Mouse (Mus musculus): ENCODE measurements around the gene Cbr4.

Cbr4 gene

DNA sequence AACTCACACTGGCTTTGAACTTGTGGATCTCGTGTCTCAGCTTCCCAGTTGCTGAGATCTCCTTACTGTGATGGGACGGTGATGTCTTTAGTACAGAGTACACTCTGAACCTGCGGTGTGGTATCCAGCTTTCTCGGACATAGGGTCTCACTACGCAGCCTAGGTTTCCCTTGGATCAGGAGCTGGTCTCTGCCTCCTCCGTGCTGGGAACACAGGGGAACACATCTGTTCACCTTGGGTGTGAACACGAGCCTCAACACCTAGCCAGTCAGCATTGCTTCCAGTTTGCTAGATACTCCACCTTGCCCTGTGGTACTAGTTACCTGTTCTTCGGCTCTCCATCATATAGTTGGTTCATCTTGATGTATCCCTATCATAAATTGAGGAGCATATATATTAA, 1.1 kb downstream of the Cbr4 start:
- in situ Hi-C loops (cut with MboI, MseI) = no loop called here

DNA sequence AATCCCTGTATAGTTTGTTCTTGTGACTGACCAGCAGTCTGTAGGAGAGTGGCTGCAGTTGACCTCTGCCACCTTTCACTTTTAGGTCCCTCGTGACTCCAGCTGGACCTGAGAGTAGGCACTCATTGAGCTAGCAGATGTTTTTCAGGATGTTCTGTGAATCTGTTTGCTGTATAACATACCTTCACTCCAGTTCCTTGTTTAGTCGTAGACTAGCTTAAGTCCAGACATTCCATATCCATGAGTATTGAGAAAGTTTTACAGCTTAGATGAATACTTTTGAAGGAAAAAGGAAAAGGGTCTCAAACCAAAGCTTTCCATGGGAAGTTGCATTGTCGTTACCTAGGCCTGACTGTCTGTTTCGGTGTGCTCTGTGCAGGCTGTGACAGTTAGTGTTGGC, 9.6 kb downstream of the Cbr4 start:
- in situ Hi-C loops (cut with MboI, MseI) = no loop called here

DNA sequence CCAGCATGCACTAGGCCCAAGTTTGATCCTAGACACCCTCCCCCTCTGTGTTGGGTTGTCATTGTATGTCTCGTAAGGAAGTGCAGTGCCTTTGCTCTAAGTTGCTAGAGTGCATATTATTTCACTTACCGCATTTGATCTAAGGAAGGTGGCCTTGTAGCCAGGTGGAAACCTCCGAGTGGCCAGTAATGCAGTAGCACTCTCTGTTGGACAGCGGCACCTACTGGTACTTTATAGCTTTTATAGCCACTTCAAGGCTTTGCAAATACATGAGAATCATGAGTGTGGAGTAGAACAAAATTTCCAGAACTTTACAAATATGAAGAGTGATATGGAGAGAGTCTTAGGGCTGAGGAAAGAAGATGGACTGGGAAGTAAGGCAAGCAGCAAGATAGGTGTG, 11.5 kb downstream of the Cbr4 start:
- in situ Hi-C loops (cut with MboI, MseI) = no loop called here

DNA sequence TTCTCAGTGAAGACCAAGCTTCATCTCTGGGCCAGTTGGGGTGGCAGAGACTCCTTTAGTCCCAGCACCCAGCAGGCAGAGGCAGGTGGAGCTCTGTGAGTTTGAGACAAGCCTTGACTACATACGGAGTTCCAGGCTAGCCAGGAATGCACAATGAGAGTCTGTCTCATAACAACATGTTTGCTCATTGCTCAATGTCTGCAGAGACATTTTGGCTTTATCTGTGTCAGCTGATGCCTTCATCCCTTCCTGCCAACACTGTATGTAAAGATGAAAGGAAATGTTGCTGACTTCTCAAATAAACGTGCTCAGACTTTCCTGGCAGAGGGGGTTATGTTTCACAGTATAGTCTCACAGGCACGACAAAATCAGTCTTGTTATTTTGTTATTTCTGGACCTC, 13.4 kb downstream of the Cbr4 start:
- in situ Hi-C loops (cut with MboI, MseI) = no loop called here

DNA sequence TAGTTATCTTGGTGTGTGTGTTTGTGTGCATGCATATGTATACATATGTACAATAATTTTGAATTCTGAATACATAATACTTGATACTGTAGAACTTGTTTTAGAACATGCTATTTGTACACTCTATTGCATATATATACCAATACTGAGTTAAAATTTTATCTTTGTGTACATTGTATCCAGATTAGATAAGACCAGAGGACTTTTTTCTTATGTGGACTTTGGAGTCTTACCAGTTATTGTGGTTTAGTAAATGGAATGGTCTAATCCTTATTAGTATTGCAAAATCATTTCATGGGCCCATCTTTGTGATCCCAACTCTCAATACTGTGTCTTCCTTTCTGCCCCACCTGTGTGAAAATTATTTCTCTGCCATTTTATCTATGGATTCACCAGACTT, 14.7 kb downstream of the Cbr4 start:
- in situ Hi-C loops (cut with MboI, MseI) = no loop called here

DNA sequence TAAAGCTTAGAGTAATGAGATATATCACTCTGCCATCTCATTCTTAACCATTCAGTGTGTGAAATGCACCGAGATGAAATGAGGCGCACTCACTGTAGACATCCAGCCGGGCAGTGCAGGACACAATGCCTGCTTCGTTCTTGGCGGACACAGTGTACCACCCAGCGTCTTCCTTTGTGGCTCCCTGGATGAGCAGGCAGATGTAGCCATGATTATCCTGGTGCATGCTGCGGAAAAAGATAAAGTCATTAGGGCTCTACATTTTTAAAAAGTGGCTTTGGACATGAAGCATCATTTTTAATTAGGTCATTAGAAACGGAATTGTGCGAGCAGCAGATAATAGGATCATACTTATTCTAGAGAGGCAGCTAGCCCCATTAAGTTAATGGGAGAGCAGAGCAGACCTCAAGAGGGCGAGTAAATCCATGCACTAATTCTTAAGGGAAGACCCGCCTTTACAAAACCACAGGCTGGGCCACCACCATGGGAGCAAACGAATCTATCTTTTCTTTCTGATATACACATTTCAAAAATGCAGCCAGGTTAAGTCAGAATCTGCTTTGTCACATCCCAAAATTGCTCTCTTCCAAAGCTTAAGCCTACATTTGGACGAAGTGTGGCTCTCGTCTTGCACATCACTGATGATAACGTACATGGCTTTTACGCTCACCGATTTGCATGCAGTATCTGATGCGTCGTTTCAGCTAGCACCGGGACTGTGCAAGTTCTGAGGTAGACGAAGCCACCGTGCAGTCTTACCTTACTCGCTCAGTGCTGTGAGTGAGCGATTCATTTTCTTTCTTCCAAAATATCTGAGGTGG, 27.8 kb downstream of the Cbr4 start:
- in situ Hi-C loops (cut with MboI, MseI) = loop anchor here (5.0 kb wide), 1 partner anchor 468 kb away; no protein-coding TSS in a partner anchor

DNA sequence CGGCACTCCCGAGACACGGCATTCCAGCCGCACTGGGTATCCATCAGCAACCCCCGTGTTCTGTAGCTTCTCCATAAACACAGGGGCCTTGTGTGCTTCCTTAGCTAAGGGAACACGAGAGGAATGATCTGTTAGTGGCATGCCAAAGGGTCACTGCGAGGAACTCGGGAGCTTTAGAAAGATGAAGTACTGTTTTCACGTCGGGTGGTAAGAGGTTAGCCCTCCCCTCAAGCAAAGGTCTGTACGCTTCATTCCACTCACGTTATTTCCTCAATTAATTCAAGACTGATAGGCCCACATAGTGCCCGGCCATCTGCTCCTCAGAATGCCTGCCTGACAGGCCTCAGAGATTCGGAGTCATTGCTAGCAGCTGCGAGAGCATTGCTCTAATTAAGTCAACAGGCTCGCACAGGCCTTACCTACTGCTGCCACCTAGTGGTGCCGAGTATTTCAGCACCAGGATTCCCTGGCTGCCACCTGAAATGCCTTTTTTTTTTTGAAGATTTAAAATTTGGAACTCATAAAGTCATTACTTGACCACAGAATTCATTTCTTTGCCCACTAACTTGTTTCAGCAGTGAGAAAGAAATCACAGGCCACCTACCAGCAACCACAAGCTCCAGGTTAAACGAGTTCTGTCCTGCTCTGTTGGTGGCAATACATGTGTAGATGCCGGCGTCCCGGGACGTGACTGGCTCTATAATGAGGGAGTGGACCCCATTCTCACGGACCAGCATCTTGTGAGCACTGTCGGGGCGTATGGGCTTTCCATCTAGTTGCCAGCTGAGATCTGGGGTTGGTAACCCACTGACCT, 28.6 kb downstream of the Cbr4 start:
- in situ Hi-C loops (cut with MboI, MseI) = loop anchor here (5.0 kb wide), 1 partner anchor 469 kb away; no protein-coding TSS in a partner anchor

DNA sequence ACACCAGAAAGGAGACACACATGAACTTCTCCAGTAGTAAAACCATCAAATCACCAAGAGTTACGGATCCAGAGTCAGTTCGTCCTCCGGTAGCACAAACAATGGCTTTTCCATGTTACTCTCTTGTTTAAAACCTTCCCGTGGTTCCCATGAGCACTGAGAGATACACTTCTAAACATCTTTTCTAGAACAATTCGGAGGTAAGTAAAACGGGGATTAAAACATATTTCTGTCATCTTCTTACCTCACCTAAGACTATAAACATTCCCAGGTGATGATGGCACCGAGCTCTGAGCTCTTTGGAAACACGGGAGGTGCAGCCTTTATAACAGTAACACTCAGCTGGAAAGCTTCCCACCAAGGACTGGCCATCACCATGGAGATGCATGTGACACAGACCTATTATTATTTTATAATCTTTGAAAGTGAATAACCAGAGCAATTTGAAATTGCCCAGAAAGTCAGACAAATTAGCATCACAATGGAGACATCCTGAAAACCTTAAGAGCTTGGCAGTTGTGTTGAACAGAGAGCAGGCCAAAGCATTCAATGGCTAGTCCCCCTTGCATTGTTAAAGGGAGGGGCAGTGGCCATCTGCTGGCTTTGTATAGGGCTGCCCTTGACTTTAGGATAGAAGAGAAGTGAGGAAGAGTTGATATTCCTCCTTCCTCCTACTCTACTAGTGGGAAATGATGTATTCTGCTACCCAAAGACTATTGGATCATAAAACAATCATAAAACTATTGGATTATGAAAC, 29.4 kb downstream of the Cbr4 start:
- in situ Hi-C loops (cut with MboI, MseI) = loop anchor here (5.0 kb wide), 1 partner anchor 470 kb away; no protein-coding TSS in a partner anchor

DNA sequence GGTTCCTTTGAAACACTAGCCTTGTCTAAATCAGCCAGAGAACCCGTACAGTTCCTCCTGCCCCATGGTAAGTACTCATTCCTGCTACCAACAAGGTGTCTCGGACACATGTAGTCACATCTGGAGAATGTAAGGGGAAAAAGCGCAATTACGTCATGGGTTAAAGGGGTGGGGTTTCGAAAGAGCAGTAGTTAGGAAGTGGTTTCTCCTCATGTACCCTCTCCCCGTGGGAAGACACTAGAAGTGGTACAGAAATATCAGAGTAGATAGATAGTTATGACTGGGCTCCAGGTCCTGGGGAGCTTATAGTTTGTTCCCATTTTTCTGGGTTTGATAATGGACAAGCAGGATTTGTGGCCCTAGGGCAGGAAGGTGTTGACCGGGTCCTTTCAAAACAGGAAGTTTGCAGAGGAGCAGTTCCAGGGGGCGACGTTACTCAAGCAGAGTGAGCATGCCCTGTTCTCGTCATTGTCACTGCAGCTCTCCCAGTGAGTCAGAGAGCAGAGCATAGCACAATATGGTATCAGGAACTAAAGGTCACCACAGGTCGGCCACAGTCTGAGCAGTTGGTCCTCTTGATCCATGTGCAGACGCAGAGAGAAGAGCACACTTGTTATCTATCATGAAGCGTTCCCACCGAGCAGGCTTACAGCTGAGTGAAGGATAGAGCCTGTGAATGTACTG, 30.1 kb downstream of the Cbr4 start:
- in situ Hi-C loops (cut with MboI, MseI) = loop anchor here (5.0 kb wide), 1 partner anchor 470 kb away; no protein-coding TSS in a partner anchor

DNA sequence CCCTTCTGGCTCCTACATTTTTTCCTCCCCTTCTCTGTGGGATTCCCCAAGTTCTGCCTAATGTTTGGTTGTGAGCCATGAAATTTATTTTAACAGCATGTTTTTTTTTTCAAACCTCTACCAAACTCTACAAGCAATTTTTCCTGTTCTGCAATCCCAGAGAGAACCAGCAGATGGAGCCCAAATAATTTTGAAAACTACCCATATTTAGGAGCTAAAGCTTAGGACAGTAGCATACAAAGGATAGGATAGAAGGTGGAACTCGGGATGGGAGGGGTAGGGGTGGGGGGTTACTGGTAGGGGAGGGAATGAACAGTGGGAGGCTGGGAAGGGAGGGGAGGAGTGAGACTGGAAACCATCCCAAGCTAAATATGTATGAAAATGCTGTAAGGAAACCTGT, 34.6 kb downstream of the Cbr4 start:
- in situ Hi-C loops (cut with MboI, MseI) = no loop called here

DNA sequence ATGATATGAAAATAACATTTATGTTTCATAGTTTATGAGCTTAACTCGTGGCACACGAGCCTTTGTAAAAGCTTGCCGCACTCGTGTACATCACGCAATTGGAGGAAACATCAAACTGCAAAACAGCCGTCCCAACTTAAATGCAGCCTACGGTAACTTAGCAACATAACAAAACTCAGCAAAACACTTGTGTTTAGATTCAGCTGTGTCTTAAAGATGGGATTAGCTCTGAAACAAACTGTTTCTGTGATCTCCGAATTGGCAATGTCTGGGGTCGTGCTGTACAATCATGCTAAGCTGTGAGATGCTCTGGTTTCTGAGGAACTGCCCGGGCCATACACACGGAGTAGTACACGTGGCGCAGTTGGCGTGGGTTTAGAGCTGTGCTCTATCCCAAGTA, 39.5 kb downstream of the Cbr4 start:
- in situ Hi-C loops (cut with MboI, MseI) = no loop called here

DNA sequence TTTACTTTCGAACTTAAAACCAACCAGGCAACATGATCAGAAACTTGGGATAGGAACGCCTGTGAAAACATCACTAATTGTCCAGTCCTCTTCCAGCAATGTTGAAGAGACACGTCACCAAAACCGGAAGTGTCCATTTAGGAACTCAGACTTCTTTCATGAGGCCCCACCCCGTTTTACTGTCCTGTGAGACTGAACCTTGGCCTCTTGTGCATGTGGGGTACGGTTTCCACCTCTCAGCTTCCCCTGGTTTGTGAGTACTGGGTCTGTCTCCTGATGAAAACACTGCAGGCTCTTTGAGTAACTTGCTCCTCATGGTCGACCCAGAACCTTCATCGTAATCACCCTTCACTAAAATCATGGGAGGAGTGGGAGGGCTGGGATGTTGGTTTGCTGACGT, 40.7 kb downstream of the Cbr4 start:
- in situ Hi-C loops (cut with MboI, MseI) = no loop called here

DNA sequence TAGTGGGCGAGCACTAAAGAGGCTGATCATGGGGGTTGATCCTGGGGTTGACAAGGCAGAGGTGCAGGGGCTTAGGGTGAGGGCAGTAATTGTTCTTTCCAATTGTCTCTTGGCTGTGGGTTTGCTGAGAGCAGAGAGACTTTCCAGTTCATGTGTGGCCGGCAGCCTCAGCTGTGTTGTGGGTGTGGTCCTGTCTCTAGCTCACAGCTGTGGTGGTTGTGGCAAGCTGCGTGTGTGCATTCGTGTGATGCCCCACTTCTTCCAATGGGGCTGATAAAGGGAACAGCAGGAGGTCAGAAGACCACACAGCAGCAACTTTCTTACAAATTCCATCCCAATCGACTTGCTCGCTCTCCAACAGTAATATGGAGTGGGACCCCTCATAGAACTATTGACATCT, 41.1 kb downstream of the Cbr4 start:
- in situ Hi-C loops (cut with MboI, MseI) = no loop called here

DNA sequence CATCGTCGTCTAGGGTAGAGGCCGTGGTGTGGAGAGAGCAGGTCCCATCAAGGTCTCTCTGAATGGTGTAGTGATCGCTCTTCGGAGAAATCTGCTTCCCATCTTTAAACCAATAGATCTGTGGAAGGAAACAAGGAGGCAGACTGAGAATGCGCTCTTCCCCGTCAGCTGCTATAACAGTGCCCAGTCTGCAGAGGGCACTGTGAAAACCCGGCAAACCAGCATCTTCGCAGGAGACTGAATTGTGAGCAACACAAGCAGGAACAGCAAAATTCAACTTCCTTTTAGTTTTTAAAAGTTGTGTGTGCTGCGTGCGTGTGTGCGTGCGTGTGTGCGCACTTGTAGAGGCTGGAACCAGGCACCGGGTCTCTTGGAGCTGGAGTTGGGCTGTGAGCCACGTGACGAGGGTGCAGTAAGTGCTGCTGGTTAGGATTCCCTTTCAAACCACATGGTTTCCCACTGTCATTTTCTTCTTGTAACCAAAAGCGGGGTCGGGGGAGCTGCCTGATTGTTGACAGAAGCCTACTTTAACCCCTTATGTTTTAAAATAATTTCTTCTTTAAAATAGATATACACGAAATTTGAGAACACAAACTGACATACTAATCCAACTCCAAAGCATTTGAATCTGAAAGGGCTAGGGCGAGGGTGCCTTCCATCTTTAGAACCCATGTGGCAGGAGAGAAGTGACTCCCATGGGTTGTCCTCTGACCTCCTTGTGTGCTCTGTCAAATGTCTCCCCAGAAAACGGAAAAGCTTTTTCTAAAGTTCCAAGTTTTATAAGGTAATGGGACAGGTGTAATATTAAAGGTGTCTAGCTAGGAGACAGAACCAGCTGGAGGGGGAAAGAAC, 44.6 kb downstream of the Cbr4 start:
- in situ Hi-C loops (cut with MboI, MseI) = no loop called here

DNA sequence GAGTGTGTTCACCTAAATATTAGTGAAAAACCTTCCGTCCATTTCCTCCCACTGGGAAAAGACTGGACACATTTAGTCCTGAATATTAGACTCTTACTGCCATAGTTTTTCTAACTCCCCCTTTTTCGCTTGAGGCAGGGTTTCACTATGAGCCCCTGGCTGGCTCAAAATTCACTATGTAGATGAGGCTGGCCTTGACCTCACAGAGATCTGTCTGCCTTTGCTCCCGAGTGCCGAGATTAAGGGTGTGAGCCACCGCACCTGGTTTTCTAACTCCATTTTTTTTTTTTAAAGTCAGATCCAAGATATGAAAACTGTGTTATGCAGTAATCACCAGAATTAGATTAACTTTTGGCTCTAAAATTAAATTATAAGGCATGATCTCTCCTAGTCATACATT, 45.3 kb downstream of the Cbr4 start:
- in situ Hi-C loops (cut with MboI, MseI) = no loop called here

DNA sequence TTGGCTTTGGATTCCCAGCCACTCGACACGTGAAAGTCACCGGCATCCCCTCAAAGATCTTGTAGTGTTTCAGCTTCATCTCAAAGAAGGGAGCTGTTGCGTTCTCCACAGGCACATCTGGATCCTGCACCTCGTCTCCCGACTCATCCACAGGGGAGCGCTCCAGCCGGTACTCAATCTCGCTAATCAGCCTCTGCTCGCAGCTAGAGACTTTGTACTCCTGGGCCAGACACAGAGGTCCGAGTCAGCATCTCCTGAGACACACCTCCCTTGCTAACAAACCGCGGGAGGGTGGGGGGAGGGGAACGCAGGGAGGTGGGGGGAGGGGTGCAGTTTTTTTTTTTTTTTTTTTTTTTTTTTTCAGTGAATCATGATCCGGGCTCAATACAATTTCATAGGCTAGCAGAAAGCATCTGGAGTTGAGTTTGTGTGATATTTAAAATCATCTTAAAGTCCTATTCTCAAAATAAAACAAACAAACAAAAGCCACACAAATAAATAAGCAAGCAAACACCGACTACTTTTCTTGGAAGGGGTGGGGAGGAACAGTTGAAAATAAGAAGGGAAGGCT, 45.9 kb downstream of the Cbr4 start:
- in situ Hi-C loops (cut with MboI, MseI) = no loop called here

DNA sequence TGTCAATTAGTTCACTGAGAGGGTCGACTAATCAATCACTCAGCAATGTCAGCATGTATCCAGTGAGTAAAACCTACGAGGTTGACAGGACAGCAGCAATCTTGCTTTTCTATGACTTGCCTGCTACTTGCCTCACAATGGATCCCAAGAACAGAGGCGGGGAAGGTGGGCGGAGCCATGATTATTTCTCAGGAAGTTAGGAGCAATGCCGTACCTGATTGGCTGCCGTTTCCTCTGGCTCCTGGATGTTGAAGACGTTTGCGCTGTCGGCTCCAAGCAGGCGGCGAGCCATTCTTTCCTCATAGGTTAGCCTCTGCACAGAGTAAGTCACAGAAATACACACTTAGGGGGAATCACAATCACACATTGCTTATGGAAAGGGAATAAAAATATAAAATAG, 47.9 kb downstream of the Cbr4 start:
- in situ Hi-C loops (cut with MboI, MseI) = loop anchor here (5.0 kb wide), 1 partner anchor 337 kb away; no protein-coding TSS in a partner anchor

DNA sequence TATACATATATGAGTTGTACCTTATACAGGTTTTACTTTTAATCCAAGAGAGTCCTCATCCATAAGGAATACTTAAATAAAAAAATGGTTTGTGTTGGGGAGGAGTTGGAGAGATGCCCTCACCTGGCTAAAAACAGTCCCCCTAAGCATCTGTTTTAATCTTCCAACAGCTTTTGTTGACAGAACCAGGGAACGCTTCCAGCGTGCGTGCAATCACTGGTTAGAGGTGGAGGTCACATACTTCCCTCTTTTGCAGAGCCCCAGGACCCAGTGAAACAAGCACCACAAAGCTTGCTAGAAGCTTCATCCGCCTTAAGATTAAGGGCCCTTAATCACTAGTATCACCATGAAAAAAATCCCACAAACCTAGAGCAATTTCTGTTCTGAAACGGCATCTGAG, 49.9 kb downstream of the Cbr4 start:
- in situ Hi-C loops (cut with MboI, MseI) = loop anchor here (5.0 kb wide), 1 partner anchor 335 kb away; no protein-coding TSS in a partner anchor

DNA sequence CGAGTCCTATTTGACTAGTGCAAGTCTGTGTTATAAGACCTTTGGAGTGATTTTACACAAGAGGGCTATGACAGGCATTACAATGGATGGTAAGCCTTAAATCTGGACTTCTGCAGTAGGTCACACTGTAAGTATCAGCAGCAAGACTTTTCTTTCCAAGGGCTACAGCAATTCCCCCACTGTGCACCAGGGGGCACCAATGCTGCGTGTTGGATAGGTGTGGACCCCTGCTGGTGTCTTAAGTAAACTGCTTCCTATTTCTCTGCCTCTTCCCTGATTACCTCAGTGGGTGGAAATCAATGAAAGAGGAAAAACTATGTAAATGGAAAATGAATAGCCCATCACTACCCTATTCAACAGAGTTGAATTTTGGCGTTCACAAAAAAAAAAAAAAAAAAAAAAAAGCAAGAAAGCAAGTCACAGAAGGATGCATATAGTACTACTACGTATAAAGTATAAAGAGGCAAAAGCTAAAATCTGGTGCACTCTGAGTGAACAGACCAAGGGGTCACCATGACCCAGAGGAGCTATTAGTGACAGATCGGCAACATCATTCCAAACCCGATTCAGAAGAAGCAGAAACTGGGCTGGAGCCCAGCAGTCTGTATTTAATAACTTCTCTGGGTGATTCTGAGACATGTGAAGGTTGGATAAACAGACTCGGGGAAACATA, 52.4 kb downstream of the Cbr4 start:
- in situ Hi-C loops (cut with MboI, MseI) = loop anchor here (5.0 kb wide), 1 partner anchor 332 kb away; no protein-coding TSS in a partner anchor

Measured in regulatory T cell (primary cell).